Mouse (Mus musculus) forebrain, embryonic 13.5 days (tissue): ENCODE data around the gene Hcn2. TPM values are rescaled to one million over a fixed set of nuclear protein-coding genes. Genes with fewer than 3 reads are reported as not detected.

Experiments
- ATAC-seq: fragments of 200-750 bp; cut with Nextera tagmentation; 2 replicates; pipeline ENCODE4 v1.8.0; 2017
- H3K27ac ChIP-seq: fragments of 300-500 bp; sonication (generic); 2 replicates; pipeline ENCODE4 v1.5.1; 2015; ENCODE audit warnings: inconsistent platforms, mild to moderate bottlenecking, moderate library complexity
- H3K27me3 ChIP-seq: fragments of 300-500 bp; sonication (generic); 2 replicates; pipeline ENCODE4 v1.6.1; 2015; ENCODE audit warnings: mild to moderate bottlenecking, inconsistent platforms
- H3K36me3 ChIP-seq: fragments of 300-500 bp; sonication (generic); 2 replicates; pipeline ENCODE4 v1.6.1; 2015; ENCODE audit warnings: mild to moderate bottlenecking, inconsistent platforms; ENCODE audit not compliant: poor library complexity, severe bottlenecking
- H3K4me1 ChIP-seq: fragments of 300-500 bp; sonication (generic); 2 replicates; pipeline ENCODE4 v1.6.1; 2015; ENCODE audit warnings: inconsistent platforms
- H3K4me2 ChIP-seq: fragments of 300-500 bp; sonication (generic); 2 replicates; pipeline ENCODE4 v1.6.1; 2015; ENCODE audit warnings: inconsistent platforms, mild to moderate bottlenecking, moderate library complexity
- H3K4me3 ChIP-seq: fragments of 300-500 bp; sonication (generic); 2 replicates; pipeline ENCODE4 v1.5.1; 2015; ENCODE audit warnings: mild to moderate bottlenecking, inconsistent platforms
- H3K9ac ChIP-seq: fragments of 300-500 bp; sonication (generic); 2 replicates; pipeline ENCODE4 v1.6.1; 2015; ENCODE audit warnings: mild to moderate bottlenecking, inconsistent platforms
- H3K9me3 ChIP-seq: fragments of 300-500 bp; sonication (generic); replicated peaks from 2 replicates; pipeline ENCODE4 v1.6.1; 2016; ENCODE audit warnings: inconsistent platforms
- WGBS: fragments of 180-500 bp; shearing (Covaris S2); methylation state at CpG from one replicate; pipeline ENCODE4 v1.1.7; 2015; 5-methylcytosine and 5-hydroxymethylcytosine counted together
- polyA plus RNA-seq: library from polyadenylated mRNA; unstranded; fragments of >200 nt; fragmentation: Nextera tagmentation; extraction: Ambion mirVana; gene quantifications from 2 replicates; pipeline ENCODE4 v1.2.1, GENCODE M21; 2015

The Hcn2 gene
- polyA plus RNA-seq, 1 experiment from 2014 or later, result 0.06 TPM

GRCm38 (mm10) chr10:79783920-79784800 lies 67.7 kb downstream of the Hcn2 start:
- Histone ChIP-seq H3K27ac (no peak overlapping the region), H3K4me1 (peaks cover 16% of the 10 kb centered on the region), H3K36me3 (no peaks in the 10 kb centered on the region), H3K9me3 (no peaks in the 10 kb centered on the region), H3K4me3 (no peak overlapping the region), H3K27me3 (peaks cover 37% of the 10 kb centered on the region), H3K9ac (0 out of 2 replicates have a peak overlapping the region, but pooled peaks have one; percentile 16), H3K4me2 (no peak overlapping the region)
- no peak for ATAC-seq
- 41% methylated on average over 27 of the region's 27 CpGs for WGBS

Other genes starting within 250 kb of the Hcn2 start
- gene Vmn2r83, start 247.9 kb upstream of the Hcn2 start, polyA plus RNA-seq, result not detected in 2 replicates
- 7.0 and 7.9 TPM in 2 replicates for gene Plpp2, start 182.8 kb upstream of the Hcn2 start, polyA plus RNA-seq
- gene Mier2, start 161.4 kb upstream of the Hcn2 start, polyA plus RNA-seq, result 53.9 and 60.2 TPM in 2 replicates
- not detected in 2 replicates for gene Theg, start 129.3 kb upstream of the Hcn2 start, polyA plus RNA-seq
- 0.08 and 0.11 TPM in 2 replicates for gene C2cd4c, start 102.6 kb upstream of the Hcn2 start, polyA plus RNA-seq
- 8.2 and 11.4 TPM in 2 replicates for gene Shc2, start 78.7 kb upstream of the Hcn2 start, polyA plus RNA-seq
- gene Odf3l2, start 70.9 kb upstream of the Hcn2 start, polyA plus RNA-seq, result 0.13 TPM in 1 of 2 replicates, not detected in the other
- 0.31 and 0.43 TPM in 2 replicates for gene Madcam1, start 52.1 kb upstream of the Hcn2 start, polyA plus RNA-seq
- 67.8 and 73.0 TPM in 2 replicates for gene Tpgs1, start 47.3 kb upstream of the Hcn2 start, polyA plus RNA-seq
- gene Cdc34, start 34.4 kb upstream of the Hcn2 start, polyA plus RNA-seq, result 101 and 109 TPM in 2 replicates
- gene Gzmm, start 27.6 kb upstream of the Hcn2 start, polyA plus RNA-seq, result 1.3 and 1.4 TPM in 2 replicates
- 489 and 502 TPM in 2 replicates for gene Bsg, start 12.1 kb upstream of the Hcn2 start, polyA plus RNA-seq
- gene Polrmt, start 29.9 kb downstream of the Hcn2 start, polyA plus RNA-seq, result 39.1 and 43.8 TPM in 2 replicates
- gene Fgf22, start 38.4 kb downstream of the Hcn2 start, polyA plus RNA-seq, result 0.48 and 0.71 TPM in 2 replicates
- 70.9 and 74.8 TPM in 2 replicates for gene Rnf126, start 50.3 kb downstream of the Hcn2 start, polyA plus RNA-seq
- gene Fstl3, start 60.6 kb downstream of the Hcn2 start, polyA plus RNA-seq, result 0.40 and 0.62 TPM in 2 replicates
- 0.09 and 0.13 TPM in 2 replicates for gene Prss57, start 74.3 kb downstream of the Hcn2 start, polyA plus RNA-seq
- gene Palm, start 76.9 kb downstream of the Hcn2 start, polyA plus RNA-seq, result 214 and 234 TPM in 2 replicates
- 0.71 and 1.1 TPM in 2 replicates for gene Misp, start 104.4 kb downstream of the Hcn2 start, polyA plus RNA-seq
- gene Ptbp1, start 137.8 kb downstream of the Hcn2 start, polyA plus RNA-seq, result 148 and 171 TPM in 2 replicates
- gene Prtn3, start 157.8 kb downstream of the Hcn2 start, polyA plus RNA-seq, result 12.8 and 15.9 TPM in 2 replicates
- gene Plppr3, start 158.0 kb downstream of the Hcn2 start, polyA plus RNA-seq, result 290 and 308 TPM in 2 replicates
- 0.24 TPM in 1 of 2 replicates, not detected in the other for gene Elane, start 169.6 kb downstream of the Hcn2 start, polyA plus RNA-seq
- not detected in 2 replicates for gene Cfd, start 174.2 kb downstream of the Hcn2 start, polyA plus RNA-seq
- 49.0 and 59.0 TPM in 2 replicates for gene Med16, start 192.3 kb downstream of the Hcn2 start, polyA plus RNA-seq
- gene Gm26602, start 194.2 kb downstream of the Hcn2 start, polyA plus RNA-seq, result 33.6 TPM in 1 of 2 replicates, not detected in the other
- 1.0 and 1.3 TPM in 2 replicates for gene Kiss1r, start 200.3 kb downstream of the Hcn2 start, polyA plus RNA-seq
- 200 and 217 TPM in 2 replicates for gene R3hdm4, start 204.6 kb downstream of the Hcn2 start, polyA plus RNA-seq
- 2.5 and 3.6 TPM in 2 replicates for gene Arid3a, start 210.4 kb downstream of the Hcn2 start, polyA plus RNA-seq
- 80.2 and 94.8 TPM in 2 replicates for gene Wdr18, start 243.5 kb downstream of the Hcn2 start, polyA plus RNA-seq